Mouse (Mus musculus) stomach, postnatal 0 days (tissue): Measurements from ENCODE around the gene Polr3b.

Experiments
- CTCF ChIP-seq: IDR thresholded peaks from 2 replicates; pipeline ENCODE4 v1.5.1; 2016; ENCODE audit warnings: antibody characterized with exemption, low read depth, mild to moderate bottlenecking, moderate library complexity
- EP300 ChIP-seq: optimal IDR thresholded peaks from 2 replicates; pipeline ENCODE3; 2016; ENCODE audit warnings: antibody characterized with exemption

- TF ChIP-seq EP300 (no peak), CTCF (no peak)
These were observed 78.3 kb downstream of the Polr3b start for GRCm38 (mm10) chr10:84700236-84700987.
